ENCODE assay signal across 16 mouse cellular contexts in the genomic region with DNA sequence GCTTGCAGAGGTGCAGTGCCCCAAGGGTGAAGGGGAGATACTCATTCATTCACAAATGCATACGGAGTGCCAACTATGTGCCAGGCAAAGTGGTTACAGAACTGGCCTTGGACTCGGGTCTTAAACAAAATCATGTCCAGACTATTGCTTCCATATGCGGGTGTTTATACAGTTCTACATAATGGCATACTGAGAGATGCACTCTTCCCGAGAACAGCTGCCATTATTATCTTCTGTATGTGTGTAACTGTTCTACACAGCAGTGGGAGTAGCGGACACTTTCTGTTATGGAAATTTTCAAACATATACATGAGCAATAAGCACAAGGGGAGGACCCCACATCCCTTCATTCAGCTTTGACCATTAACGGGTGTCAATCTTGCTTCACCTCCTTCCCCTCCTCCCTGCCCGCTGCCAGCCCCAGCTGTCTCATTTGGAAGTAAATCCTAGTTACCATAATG.
DNase-seq lines count a peak whose midpoint lies in the region; ATAC-seq and TF ChIP-seq lines count a peak whose summit lies in the region.
"Had no signal": no experiment of that assay in that cellular context is flagged by ENCODE, and none has a peak within 500 bp of the region (broad histone marks: within the 10 kb centered on the region; RNA-seq: fewer than 3 reads in every experiment).

No protein-coding gene starts in this region.

- TF ChIP-seq EP300 in stomach, postnatal 0 days (optimal IDR thresholded peaks at IDR 0.05), result no peak

- 48% methylated on average over 7 of the region's 7 CpGs for WGBS in lung, embryonic 14.5 days
- 64% methylated on average over 7 of the region's 7 CpGs for WGBS in stomach, embryonic 14.5 days
- WGBS in stomach, postnatal 0 days, result 51% methylated on average over 7 of the region's 7 CpGs
- WGBS in stomach, embryonic 16.5 days, result 65% methylated on average over 7 of the region's 7 CpGs

- no peaks in the 10 kb centered on the region for H3K9me3 ChIP-seq in lung, embryonic 14.5 days (ENCODE audit: low read depth, low read length)
- H3K9me3 ChIP-seq in stomach, embryonic 14.5 days (ENCODE audit: control insufficient read depth, low read depth, low read length), result no peaks in the 10 kb centered on the region
- H3K9me3 ChIP-seq in stomach, postnatal 0 days (ENCODE audit: control insufficient read depth, low read length), result no peaks in the 10 kb centered on the region
- H3K9me3 ChIP-seq in stomach, embryonic 16.5 days (replicated peaks; ENCODE audit: control insufficient read depth, low read length), result no peaks in the 10 kb centered on the region
- H3K9me3 ChIP-seq: heart, embryonic 15.5 days; limb, embryonic 13.5 days had no signal

- H3K4me2 ChIP-seq in lung, embryonic 14.5 days, result no peak overlapping the region
- no peak overlapping the region for H3K4me2 ChIP-seq in stomach, embryonic 14.5 days (replicated peaks; ENCODE audit: low read depth, low read length)
- no peak overlapping the region for H3K4me2 ChIP-seq in stomach, postnatal 0 days (replicated peaks; ENCODE audit: low read depth)
- no peak overlapping the region for H3K4me2 ChIP-seq in stomach, embryonic 16.5 days (ENCODE audit: low read depth, low read length)
- H3K4me2 ChIP-seq: heart, embryonic 15.5 days; limb, embryonic 13.5 days had no signal

- no peak overlapping the region for H3K9ac ChIP-seq in lung, embryonic 14.5 days
- H3K9ac ChIP-seq in stomach, embryonic 14.5 days (replicated peaks; ENCODE audit: low read depth, low read length), result no peak overlapping the region
- no peak overlapping the region for H3K9ac ChIP-seq in stomach, postnatal 0 days (ENCODE audit: low read length)
- H3K9ac ChIP-seq in stomach, embryonic 16.5 days (ENCODE audit: low read length), result no peak overlapping the region
- H3K9ac ChIP-seq: heart, embryonic 15.5 days; limb, embryonic 13.5 days had no signal

- TF ChIP-seq CTCF in lung, embryonic 14.5 days (IDR thresholded peaks at IDR 0.05; ENCODE audit: low read depth), result no peak
- no peak for TF ChIP-seq CTCF in stomach, postnatal 0 days (IDR thresholded peaks at IDR 0.05; ENCODE audit: low read depth)

- peak; percentile 66 for ATAC-seq in lung, embryonic 14.5 days (ENCODE audit: insufficient read depth)
- ATAC-seq in stomach, embryonic 14.5 days (ENCODE audit: insufficient number of reproducible peaks, insufficient read depth, low FRiP score, low read depth), result peak; percentile 46; the same call in 1 of the 2 replicates
- ATAC-seq in stomach, postnatal 0 days (ENCODE audit: low FRiP score, low TSS enrichment), result no peak
- ATAC-seq in stomach, embryonic 16.5 days (ENCODE audit: insufficient read depth, low FRiP score), result peak; percentile 47; the same call in 1 of the 2 replicates
- ATAC-seq: activated CD4-positive, CD25-positive, alpha-beta regulatory T cell, adult 4 months; inflammation-experienced regulatory T-cells, adult 6 months had no signal

- no peaks in the 10 kb centered on the region for H3K4me1 ChIP-seq in lung, embryonic 14.5 days (ENCODE audit: insufficient read depth)
- H3K4me1 ChIP-seq in stomach, embryonic 14.5 days (ENCODE audit: control insufficient read depth, insufficient read depth, low read length), result no peaks in the 10 kb centered on the region
- H3K4me1 ChIP-seq in stomach, postnatal 0 days (replicated peaks; ENCODE audit: control insufficient read depth, insufficient read depth), result no peaks in the 10 kb centered on the region
- H3K4me1 ChIP-seq in stomach, embryonic 16.5 days (ENCODE audit: control insufficient read depth, insufficient read depth, low read length), result no peaks in the 10 kb centered on the region
- H3K4me1 ChIP-seq: heart, embryonic 15.5 days; limb, embryonic 13.5 days had no signal

- DNase-seq in cerebellum, postnatal 10 days, result peak; percentile 38 to 52
- DNase-seq in cerebellum, postnatal 36 days, result no peak
- DNase-seq in lung, embryonic 14.5 days, result peak; percentile 46
- DNase-seq in lung, postnatal 25 days (ENCODE audit: low spot score), result no peak
- no peak for DNase-seq in stomach, postnatal 0 days (ENCODE audit: low spot score)
- no peak for DNase-seq in liver
- DNase-seq: adrenal gland, postnatal 25 days; cerebellum, adult 9-10 months; heart, adult 11 months; right cerebral cortex, adult 18-20 months had no signal

- H3K36me3 ChIP-seq in lung, embryonic 14.5 days (ENCODE audit: insufficient read depth), result peaks cover 53% of the 10 kb centered on the region
- H3K36me3 ChIP-seq in stomach, embryonic 14.5 days (ENCODE audit: control insufficient read depth, insufficient read depth, low read length), result peaks cover 27% of the 10 kb centered on the region; the same call in 1 of the 2 replicates
- H3K36me3 ChIP-seq in stomach, postnatal 0 days (ENCODE audit: control insufficient read depth, insufficient read depth, low read length), result peaks cover 6% of the 10 kb centered on the region
- peaks cover 11% of the 10 kb centered on the region; the same call in 1 of the 2 replicates for H3K36me3 ChIP-seq in stomach, embryonic 16.5 days (ENCODE audit: control insufficient read depth, insufficient read depth, low read length)
- H3K36me3 ChIP-seq: heart, embryonic 15.5 days had no signal

- H3K27me3 ChIP-seq in lung, embryonic 14.5 days (ENCODE audit: insufficient read depth, low read length), result no peaks in the 10 kb centered on the region
- no peaks in the 10 kb centered on the region for H3K27me3 ChIP-seq in stomach, embryonic 14.5 days (ENCODE audit: control insufficient read depth, insufficient read depth, low read length)
- H3K27me3 ChIP-seq in stomach, postnatal 0 days (ENCODE audit: control insufficient read depth, insufficient read depth, low read length), result no peaks in the 10 kb centered on the region
- no peaks in the 10 kb centered on the region for H3K27me3 ChIP-seq in stomach, embryonic 16.5 days (ENCODE audit: control insufficient read depth, insufficient read depth, low read length)
- H3K27me3 ChIP-seq: heart, embryonic 15.5 days; limb, embryonic 13.5 days had no signal

- no peak overlapping the region for H3K4me3 ChIP-seq in lung, embryonic 14.5 days (ENCODE audit: low read depth, low read length)
- H3K4me3 ChIP-seq in stomach, embryonic 14.5 days (ENCODE audit: low read depth, low read length), result no peak overlapping the region
- H3K4me3 ChIP-seq in stomach, postnatal 0 days (ENCODE audit: low read depth, low read length), result no peak overlapping the region
- H3K4me3 ChIP-seq in stomach, embryonic 16.5 days (replicated peaks; ENCODE audit: low read length), result no peak overlapping the region
- H3K4me3 ChIP-seq: heart, embryonic 15.5 days; limb, embryonic 13.5 days had no signal

- H3K27ac ChIP-seq in lung, embryonic 14.5 days (ENCODE audit: low read depth), result no peak overlapping the region
- no peak overlapping the region for H3K27ac ChIP-seq in stomach, embryonic 14.5 days (ENCODE audit: low read length)
- H3K27ac ChIP-seq in stomach, postnatal 0 days (replicated peaks), result no peak overlapping the region
- H3K27ac ChIP-seq in stomach, embryonic 16.5 days (ENCODE audit: low read length), result peak overlapping the region; percentile 2; the same call in 1 of the 2 replicates
- H3K27ac ChIP-seq: heart, embryonic 15.5 days; limb, embryonic 13.5 days had no signal

Comparison
In these comparisons a context has a peak if more than half of its experiments do, and no peak if none do; other contexts are left out.
1. DNase-seq: peak in cerebellum, postnatal 10 days (2 of 2) and lung, embryonic 14.5 days (single experiment); none in cerebellum, postnatal 36 days (0 of 2), lung, postnatal 25 days (single experiment), stomach, postnatal 0 days (single experiment) and liver (single experiment).